ENCODE assay signal across 11 mouse cellular contexts in the genomic region with DNA sequence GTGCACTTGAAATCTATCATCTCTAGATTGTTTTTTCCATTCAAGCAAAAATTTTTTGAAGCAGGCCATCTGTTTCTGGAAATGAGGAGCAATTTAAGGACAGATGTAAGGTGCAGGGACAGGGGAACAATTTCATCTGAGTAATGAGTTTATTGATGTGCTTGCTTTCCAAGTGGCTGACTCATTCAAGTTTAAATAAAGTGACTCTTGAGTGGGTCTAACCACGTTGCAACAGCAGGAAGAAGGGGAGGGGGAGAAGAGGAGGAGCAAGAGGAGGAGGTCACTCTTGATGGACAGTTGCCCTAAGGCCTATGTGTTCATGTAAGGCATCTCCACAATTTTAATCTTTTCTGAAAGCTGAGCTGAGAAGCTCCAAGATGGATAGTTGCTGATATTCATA.
DNase-seq lines count a peak whose midpoint lies in the region; ATAC-seq and TF ChIP-seq lines count a peak whose summit lies in the region.
"Had no signal": no experiment of that assay in that cellular context is flagged by ENCODE, and none has a peak within 500 bp of the region (broad histone marks: within the 10 kb centered on the region; RNA-seq: fewer than 3 reads in every experiment).

No protein-coding gene starts in this region.

- intact Hi-C loops in heart, adult 2 months (cut with DNase I) = no loop called here

- no peak for TF ChIP-seq EP300 in heart, adult 2 months (IDR thresholded peaks at IDR 0.05; ENCODE audit: insufficient read depth, low read depth, low read length)

- H3K4me3 ChIP-seq in heart, embryonic 12.5 days = no peak overlapping the region
- no peak overlapping the region for H3K4me3 ChIP-seq in heart, adult 2 months
- no peak overlapping the region for H3K4me3 ChIP-seq in lung, embryonic 14.5 days (ENCODE audit: low read depth, low read length)
- H3K4me3 ChIP-seq in midbrain, embryonic 15.5 days = no peak overlapping the region
- H3K4me3 ChIP-seq: myocyte had no signal

- H3K4me1 ChIP-seq in heart, embryonic 12.5 days (replicated peaks) = peaks cover 75% of the 10 kb centered on the region
- peaks cover 17% of the 10 kb centered on the region for H3K4me1 ChIP-seq in heart, adult 2 months (ENCODE audit: control insufficient read depth, insufficient read depth, low read length)
- peaks cover 47% of the 10 kb centered on the region for H3K4me1 ChIP-seq in lung, embryonic 14.5 days (ENCODE audit: insufficient read depth)
- H3K4me1 ChIP-seq in midbrain, embryonic 15.5 days = peaks cover 87% of the 10 kb centered on the region

- no peak overlapping the region for H3K9ac ChIP-seq in heart, embryonic 12.5 days
- no peak overlapping the region for H3K9ac ChIP-seq in heart, adult 2 months (ENCODE audit: low read depth, low read length)
- H3K9ac ChIP-seq in lung, embryonic 14.5 days = no peak overlapping the region
- H3K9ac ChIP-seq in midbrain, embryonic 15.5 days = no peak overlapping the region

- WGBS in heart, embryonic 12.5 days = 5% methylated on average over 1 of the region's 1 CpGs
- 7% methylated on average over 1 of the region's 1 CpGs for WGBS in heart, adult 2 months
- WGBS in lung, embryonic 14.5 days = 0% methylated on average over 1 of the region's 1 CpGs
- WGBS in midbrain, embryonic 15.5 days = 5% methylated on average over 1 of the region's 1 CpGs

- H3K36me3 ChIP-seq in heart, embryonic 12.5 days = no peaks in the 10 kb centered on the region
- no peaks in the 10 kb centered on the region for H3K36me3 ChIP-seq in heart, adult 2 months (ENCODE audit: control insufficient read depth, insufficient read depth, low read length)
- H3K36me3 ChIP-seq in lung, embryonic 14.5 days (ENCODE audit: insufficient read depth) = no peaks in the 10 kb centered on the region
- no peaks in the 10 kb centered on the region for H3K36me3 ChIP-seq in midbrain, embryonic 15.5 days (replicated peaks)

- TF ChIP-seq CTCF in heart, adult 2 months (IDR thresholded peaks at IDR 0.05) = no peak
- no peak for TF ChIP-seq CTCF in lung, embryonic 14.5 days (IDR thresholded peaks at IDR 0.05; ENCODE audit: low read depth)

- no peaks in the 10 kb centered on the region for H3K9me3 ChIP-seq in heart, embryonic 12.5 days (replicated peaks)
- H3K9me3 ChIP-seq in lung, embryonic 14.5 days (ENCODE audit: low read depth, low read length) = no peaks in the 10 kb centered on the region
- no peaks in the 10 kb centered on the region for H3K9me3 ChIP-seq in midbrain, embryonic 15.5 days

- H3K27me3 ChIP-seq in heart, embryonic 12.5 days (replicated peaks) = no peaks in the 10 kb centered on the region
- no peaks in the 10 kb centered on the region for H3K27me3 ChIP-seq in heart, adult 2 months (ENCODE audit: control insufficient read depth, insufficient read depth, low read length)
- no peaks in the 10 kb centered on the region for H3K27me3 ChIP-seq in lung, embryonic 14.5 days (ENCODE audit: insufficient read depth, low read length)
- no peaks in the 10 kb centered on the region for H3K27me3 ChIP-seq in midbrain, embryonic 15.5 days (replicated peaks)

- no peak for DNase-seq in heart, adult 2 months
- DNase-seq in lung, embryonic 14.5 days = peak; percentile 34
- no peak for DNase-seq in lung, postnatal 14 days
- DNase-seq in ovary, postnatal 14 days (ENCODE audit: low spot score) = no peak
- no peak for DNase-seq in embryo, embryonic 11 days
- DNase-seq: thymus, adult 2 months had no signal

- H3K4me2 ChIP-seq in heart, embryonic 12.5 days = peak overlapping the region; percentile 52
- peak overlapping the region; percentile 41; the same call in 1 of the 2 replicates for H3K4me2 ChIP-seq in lung, embryonic 14.5 days
- no peak overlapping the region for H3K4me2 ChIP-seq in midbrain, embryonic 15.5 days

- no peaks in the 10 kb centered on the region for H3K79me2 ChIP-seq in heart, adult 2 months (replicated peaks; ENCODE audit: control insufficient read depth, insufficient read depth, low read length)

- no peak for ATAC-seq in heart, embryonic 12.5 days (ENCODE audit: insufficient number of reproducible peaks, low FRiP score)
- ATAC-seq in lung, embryonic 14.5 days (ENCODE audit: insufficient read depth) = no peak
- peak; percentile 24; the same call in 1 of the 2 replicates for ATAC-seq in granulocyte monocyte progenitor cell, adult 5-6 weeks (replicated peaks; ENCODE audit: poor library complexity, severe bottlenecking)
- ATAC-seq in midbrain, embryonic 15.5 days (replicated peaks) = no peak
- ATAC-seq: inflammation-experienced regulatory T-cells, adult 6 months had no signal

- peak overlapping the region; percentile 86 for H3K27ac ChIP-seq in heart, embryonic 12.5 days (ENCODE audit: poor library complexity, severe bottlenecking)
- no peak overlapping the region for H3K27ac ChIP-seq in heart, adult 2 months
- no peak overlapping the region for H3K27ac ChIP-seq in lung, embryonic 14.5 days (ENCODE audit: low read depth)
- H3K27ac ChIP-seq in midbrain, embryonic 15.5 days = peak overlapping the region; percentile 84; the same call in 1 of the 2 replicates

- no peak for TF ChIP-seq POLR2A in heart, adult 2 months (IDR thresholded peaks at IDR 0.05; ENCODE audit: insufficient read depth, low read depth, low read length)

Comparison
In these comparisons a context has a peak if more than half of its experiments do, and no peak if none do; other contexts are left out.
1. H3K27ac ChIP-seq: peak in heart, embryonic 12.5 days (single experiment) and midbrain, embryonic 15.5 days (single experiment); none in heart, adult 2 months (single experiment) and lung, embryonic 14.5 days (single experiment).